ENCODE assay signal across 19 mouse cellular contexts in genomic region chr1:151861334-151861995, GRCm38 (mm10).
DNase-seq lines count a peak whose midpoint lies in the region; ATAC-seq and TF ChIP-seq lines count a peak whose summit lies in the region.
"Had no signal": no experiment of that assay in that cellular context is flagged by ENCODE, and none has a peak within 500 bp of the region (broad histone marks: within the 10 kb centered on the region; RNA-seq: fewer than 3 reads in every experiment).

No protein-coding gene starts in this region.

- H3K9ac ChIP-seq in intestine, postnatal 0 days (ENCODE audit: low read depth, low read length) = no peak overlapping the region
- H3K9ac ChIP-seq in intestine, embryonic 15.5 days = no peak overlapping the region
- no peak overlapping the region for H3K9ac ChIP-seq in midbrain, embryonic 11.5 days (ENCODE audit: low read length)
- H3K9ac ChIP-seq in ES-E14 (ENCODE audit: insufficient read depth, low read depth, low read length, poor library complexity, severe bottlenecking) = no peak overlapping the region
- H3K9ac ChIP-seq: limb, embryonic 13.5 days; neural tube, embryonic 12.5 days; stomach, embryonic 15.5 days had no signal

- H3K4me1 ChIP-seq in intestine, postnatal 0 days (replicated peaks; ENCODE audit: control insufficient read depth, insufficient read depth, low read length) = no peaks in the 10 kb centered on the region
- H3K4me1 ChIP-seq in intestine, embryonic 15.5 days (replicated peaks) = 0 out of 2 replicates have a peak, but pooled peaks cover 2% of the 10 kb centered on the region
- no peaks in the 10 kb centered on the region for H3K4me1 ChIP-seq in midbrain, embryonic 11.5 days (ENCODE audit: control insufficient read depth, insufficient read depth, low read length)
- H3K4me1 ChIP-seq in midbrain, embryonic 10.5 days = no peaks in the 10 kb centered on the region
- peaks cover 0 to 2% of the 10 kb centered on the region in 2 experiments; a peak in 1 of 4 replicates for H3K4me1 ChIP-seq in ES-E14 (ENCODE audit: control insufficient read depth in 2 of 2, insufficient read depth in 2 of 2, low read length in 2 of 2, poor library complexity in 1 of 2)
- peaks cover 3% of the 10 kb centered on the region; the same call in 1 of the 2 replicates for H3K4me1 ChIP-seq in small intestine, adult 2 months (ENCODE audit: control insufficient read depth, insufficient read depth, insufficient read length, low read length)
- H3K4me1 ChIP-seq in cerebellum, adult 2 months (ENCODE audit: control insufficient read depth, insufficient read depth, low read length) = peaks cover 5% of the 10 kb centered on the region
- H3K4me1 ChIP-seq: neural tube, embryonic 12.5 days had no signal

- intact Hi-C loops in left cerebral cortex, postnatal 14 days (cut with DNase I) = no loop called here

- in situ Hi-C loops in ES-E14 (cut with MboI; ENCODE audit: low sequenced_read_pairs in 2 of 2, unreplicated experiment in 2 of 2) = no loop called here

- H3K9me3 ChIP-seq in intestine, postnatal 0 days (ENCODE audit: control insufficient read depth) = no peaks in the 10 kb centered on the region
- no peaks in the 10 kb centered on the region for H3K9me3 ChIP-seq in intestine, embryonic 15.5 days
- H3K9me3 ChIP-seq in midbrain, embryonic 11.5 days (ENCODE audit: control insufficient read depth, low read length) = no peaks in the 10 kb centered on the region
- H3K9me3 ChIP-seq in midbrain, embryonic 10.5 days (replicated peaks) = no peaks in the 10 kb centered on the region
- no peaks in the 10 kb centered on the region for H3K9me3 ChIP-seq in ES-E14 (ENCODE audit: control insufficient read depth, insufficient read depth, low read depth, low read length)
- H3K9me3 ChIP-seq: heart, embryonic 10.5 days; limb, embryonic 13.5 days; neural tube, embryonic 12.5 days; stomach, embryonic 15.5 days had no signal

- H3K27me3 ChIP-seq in intestine, postnatal 0 days (replicated peaks; ENCODE audit: control insufficient read depth, insufficient read depth, low read length) = no peaks in the 10 kb centered on the region
- no peaks in the 10 kb centered on the region for H3K27me3 ChIP-seq in intestine, embryonic 15.5 days (replicated peaks)
- no peaks in the 10 kb centered on the region for H3K27me3 ChIP-seq in midbrain, embryonic 11.5 days (ENCODE audit: control insufficient read depth, insufficient read depth, low read length)
- no peaks in the 10 kb centered on the region for H3K27me3 ChIP-seq in midbrain, embryonic 10.5 days (ENCODE audit: low read depth, poor library complexity, severe bottlenecking)
- H3K27me3 ChIP-seq in small intestine, adult 2 months (ENCODE audit: control insufficient read depth, insufficient read depth, low read length) = no peaks in the 10 kb centered on the region
- H3K27me3 ChIP-seq in cerebellum, adult 2 months (ENCODE audit: control insufficient read depth, insufficient read depth, low read length) = no peaks in the 10 kb centered on the region
- H3K27me3 ChIP-seq: limb, embryonic 13.5 days; neural tube, embryonic 12.5 days; stomach, embryonic 15.5 days had no signal

- no peaks in the 10 kb centered on the region for H3K36me3 ChIP-seq in intestine, postnatal 0 days (ENCODE audit: control insufficient read depth, insufficient read depth)
- H3K36me3 ChIP-seq in intestine, embryonic 15.5 days = no peaks in the 10 kb centered on the region
- H3K36me3 ChIP-seq in midbrain, embryonic 11.5 days (ENCODE audit: control insufficient read depth, insufficient read depth, low read length) = no peaks in the 10 kb centered on the region
- no peaks in the 10 kb centered on the region for H3K36me3 ChIP-seq in midbrain, embryonic 10.5 days
- H3K36me3 ChIP-seq in ES-E14 (ENCODE audit: control insufficient read depth, insufficient read depth, low read length, poor library complexity, severe bottlenecking) = no peaks in the 10 kb centered on the region
- H3K36me3 ChIP-seq in small intestine, adult 2 months (ENCODE audit: control insufficient read depth, insufficient read depth, low read length) = no peaks in the 10 kb centered on the region
- H3K36me3 ChIP-seq: heart, embryonic 10.5 days; limb, embryonic 13.5 days; neural tube, embryonic 12.5 days; stomach, embryonic 15.5 days had no signal

- peak overlapping the region; percentile 13; the same call in 1 of the 2 replicates for H3K4me2 ChIP-seq in intestine, postnatal 0 days (replicated peaks; ENCODE audit: low read depth)
- no peak overlapping the region for H3K4me2 ChIP-seq in intestine, embryonic 15.5 days (replicated peaks)
- H3K4me2 ChIP-seq in midbrain, embryonic 11.5 days = no peak overlapping the region
- H3K4me2 ChIP-seq: limb, embryonic 13.5 days; neural tube, embryonic 12.5 days; stomach, embryonic 15.5 days had no signal

- TF ChIP-seq CTCF in intestine, postnatal 0 days (IDR thresholded peaks at IDR 0.05; ENCODE audit: low read depth) = peak; percentile 50
- TF ChIP-seq CTCF in small intestine, adult 2 months (IDR thresholded peaks at IDR 0.05; ENCODE audit: extremely low read depth, insufficient read length, insufficient replicate concordance, low read depth, low read length) = peak; percentile 14; the same call in 1 of the 2 replicates
- TF ChIP-seq CTCF in cerebellum, adult 2 months (IDR thresholded peaks at IDR 0.05; ENCODE audit: borderline replicate concordance, insufficient read depth, low read depth, low read length) = no peak

- no peak for ATAC-seq in intestine, postnatal 0 days
- no peak for ATAC-seq in intestine, embryonic 15.5 days
- ATAC-seq in midbrain, embryonic 11.5 days (ENCODE audit: low FRiP score) = no peak
- ATAC-seq: forebrain, embryonic 14.5 days had no signal

- WGBS in intestine, postnatal 0 days = 59% methylated on average over 20 of the region's 20 CpGs
- WGBS in intestine, embryonic 15.5 days = 62% methylated on average over 20 of the region's 20 CpGs
- 69% methylated on average over 20 of the region's 20 CpGs for WGBS in midbrain, embryonic 11.5 days
- 67% methylated on average over 20 of the region's 20 CpGs for WGBS in midbrain, embryonic 10.5 days
- WGBS in small intestine, adult 2 months = 54% methylated on average over 20 of the region's 20 CpGs
- 73% methylated on average over 20 of the region's 20 CpGs for WGBS in cerebellum, adult 2 months

- no peak for TF ChIP-seq POLR2A in small intestine, adult 2 months (IDR thresholded peaks at IDR 0.05; ENCODE audit: low read depth, low read length)
- TF ChIP-seq POLR2A in cerebellum, adult 2 months (IDR thresholded peaks at IDR 0.05; ENCODE audit: borderline replicate concordance, insufficient read depth, low read length) = no peak

- no peak overlapping the region for H3K27ac ChIP-seq in intestine, postnatal 0 days (ENCODE audit: low read depth, low read length)
- H3K27ac ChIP-seq in intestine, embryonic 15.5 days = no peak overlapping the region
- H3K27ac ChIP-seq in midbrain, embryonic 11.5 days (ENCODE audit: low read depth, low read length) = no peak overlapping the region
- no peak overlapping the region for H3K27ac ChIP-seq in midbrain, embryonic 10.5 days (replicated peaks)
- no peak overlapping the region for H3K27ac ChIP-seq in ES-E14 (ENCODE audit: insufficient read depth, low read depth, low read length, poor library complexity, severe bottlenecking)
- H3K27ac ChIP-seq in small intestine, adult 2 months (ENCODE audit: insufficient read depth, low read depth, low read length) = no peak overlapping the region
- H3K27ac ChIP-seq in cerebellum, adult 2 months (ENCODE audit: insufficient read depth, low read length) = no peak overlapping the region
- H3K27ac ChIP-seq: gastrocnemius, adult 2 months; heart, embryonic 10.5 days; limb, embryonic 13.5 days; neural tube, embryonic 12.5 days; stomach, embryonic 15.5 days had no signal

- peak; percentile 86 for DNase-seq in midbrain, embryonic 11.5 days (ENCODE audit: low spot score, missing footprints)
- DNase-seq in midbrain, embryonic 10.5 days (ENCODE audit: low spot score) = no peak
- DNase-seq in ES-E14 (ENCODE audit: low read depth, low spot score) = peak; percentile 59
- no peak for DNase-seq in cerebellum, adult 2 months
- no peak for DNase-seq in left cerebral cortex, postnatal 14 days (ENCODE audit: low spot score in 2 of 2)
- DNase-seq: adrenal gland, adult 8-10 months; cerebellum, postnatal 36 days; gastrocnemius, adult 2 months; kidney, postnatal 25 days; layer of hippocampus, postnatal 36 days; midbrain, embryonic 14.5 days had no signal

- no peak overlapping the region; the same call in 1 of the 2 replicates for H3K4me3 ChIP-seq in intestine, postnatal 0 days (ENCODE audit: low read depth, low read length)
- no peak overlapping the region for H3K4me3 ChIP-seq in intestine, embryonic 15.5 days (replicated peaks)
- no peak overlapping the region for H3K4me3 ChIP-seq in midbrain, embryonic 11.5 days (ENCODE audit: low read depth, low read length)
- no peak overlapping the region for H3K4me3 ChIP-seq in midbrain, embryonic 10.5 days
- no peak overlapping the region for H3K4me3 ChIP-seq in ES-E14 (ENCODE audit: insufficient read depth in 1 of 2, low read depth in 1 of 2, low read length in 2 of 2, poor library complexity in 1 of 2, severe bottlenecking in 1 of 2)
- no peak overlapping the region for H3K4me3 ChIP-seq in small intestine, adult 2 months (ENCODE audit: low read depth, low read length)
- H3K4me3 ChIP-seq in cerebellum, adult 2 months (replicated peaks; ENCODE audit: insufficient read depth, low read depth, low read length) = no peak overlapping the region
- H3K4me3 ChIP-seq: gastrocnemius, adult 2 months; heart, embryonic 10.5 days; limb, embryonic 13.5 days; neural tube, embryonic 12.5 days; stomach, embryonic 15.5 days had no signal

TF ChIP-seq in ES-E14, 5 proteins besides CTCF, POLR2A, EP300 and RAD21:
- TF ChIP-seq ZNF384 (IDR thresholded peaks at IDR 0.05; ENCODE audit: low read depth, low read length) = no peak
- no peak for TF ChIP-seq HCFC1 (IDR thresholded peaks at IDR 0.05; ENCODE audit: borderline replicate concordance, insufficient read depth, low read length)
- no peak for TF ChIP-seq ZC3H11A (IDR thresholded peaks at IDR 0.05; ENCODE audit: borderline replicate concordance, low read depth, low read length)
- TF ChIP-seq CHD2 (IDR thresholded peaks at IDR 0.05; ENCODE audit: low read depth, low read length) = no peak
- no peak for TF ChIP-seq MAFK (IDR thresholded peaks at IDR 0.05; ENCODE audit: insufficient read depth, low read depth, low read length)

Comparison
In these comparisons a context has a peak if more than half of its experiments do, and no peak if none do; other contexts are left out.
1. DNase-seq: peak in midbrain, embryonic 11.5 days (single experiment) and ES-E14 (single experiment); none in midbrain, embryonic 10.5 days (single experiment), cerebellum, adult 2 months (0 of 2) and left cerebral cortex, postnatal 14 days (0 of 2).